Mouse (Mus musculus): Measurements from ENCODE around the gene Trpv4. TPM values are rescaled to one million over a fixed set of nuclear protein-coding genes. Genes with fewer than 3 reads are reported as not detected.

Trpv4 gene
- 1 to 10 TPM; 1.8 to 2.1 TPM for total RNA-seq (2021)
- long read RNA-seq, experiment 1, partial matches to known transcripts: 4 of 6 reads
- long read RNA-seq, experiment 1, other reads (novel, unspliced or antisense): 0 of 6 reads
- long read RNA-seq, experiment 2, partial matches to known transcripts: 1 of 5 reads
- long read RNA-seq, experiment 2, other reads (novel, unspliced or antisense): 1 of 5 reads

DNA sequence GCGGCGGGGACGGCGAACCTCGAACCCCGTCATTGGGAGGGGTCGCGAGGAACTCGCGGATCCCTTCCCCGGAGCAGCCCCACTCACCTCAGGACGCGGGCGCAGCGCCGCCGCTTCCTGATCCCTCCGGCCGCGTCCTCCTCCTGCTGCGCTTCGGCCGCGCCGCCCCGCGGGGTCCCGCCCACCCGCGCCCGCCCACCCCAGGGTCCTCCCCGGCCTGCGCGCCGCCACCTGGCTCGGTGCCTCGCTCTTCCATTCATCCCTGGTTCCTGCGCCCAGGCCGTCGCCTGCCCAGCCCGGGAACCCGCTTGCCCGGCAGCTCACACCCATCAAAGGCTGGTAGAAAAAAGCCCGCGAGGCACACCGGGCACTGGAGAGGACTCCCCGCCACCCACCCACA is at the start of gene Trpv4:
Trpv4 (minus strand) TSS at position 167 of the 400 bp plus-strand sequence.
- DNase-seq (ENCODE audit: low spot score): no peak

DNA sequence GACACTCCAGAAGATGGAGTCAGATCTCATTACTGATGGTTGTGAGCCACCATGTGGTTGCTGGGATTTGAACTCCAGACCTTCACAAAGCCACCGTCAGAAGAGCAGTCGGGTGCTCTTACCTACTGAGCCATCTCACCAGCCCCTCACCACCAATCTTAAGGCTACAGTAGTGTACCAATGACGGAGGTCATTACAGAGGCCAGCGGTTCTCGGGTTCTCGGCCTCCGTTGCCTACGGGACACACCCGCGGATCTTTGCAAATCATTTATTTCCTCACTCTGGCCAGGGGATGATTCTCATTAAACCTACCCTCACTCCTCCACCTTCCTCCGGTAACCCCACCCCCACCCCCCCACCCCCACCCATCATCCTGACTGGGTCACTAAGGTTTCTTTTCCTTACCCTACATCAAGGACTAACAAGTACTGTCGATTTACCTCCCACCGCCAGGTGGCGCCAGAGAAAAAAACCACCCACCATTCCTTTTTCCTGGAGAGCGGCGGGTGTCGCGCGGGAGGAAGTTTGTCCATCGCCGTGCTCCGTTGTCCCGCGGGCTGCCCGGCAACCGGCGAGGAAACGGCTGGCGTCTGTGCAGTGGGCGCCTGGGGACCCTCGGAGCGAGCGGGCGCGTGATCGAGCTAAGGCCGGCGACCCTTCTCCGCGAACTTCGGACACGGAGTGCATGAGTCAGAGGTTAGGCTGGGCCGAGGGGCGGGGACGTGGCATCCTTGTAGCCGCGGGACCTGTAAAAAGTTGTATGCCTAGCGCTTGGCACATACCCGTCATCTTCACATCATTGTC is 49.2 kb upstream of the Trpv4 start, which contains the start of gene Tchp:
Tchp (plus strand) TSS at position 496 of the 804 bp plus-strand sequence.
- DNase-seq (ENCODE audit: low spot score): peak; percentile 95

DNA sequence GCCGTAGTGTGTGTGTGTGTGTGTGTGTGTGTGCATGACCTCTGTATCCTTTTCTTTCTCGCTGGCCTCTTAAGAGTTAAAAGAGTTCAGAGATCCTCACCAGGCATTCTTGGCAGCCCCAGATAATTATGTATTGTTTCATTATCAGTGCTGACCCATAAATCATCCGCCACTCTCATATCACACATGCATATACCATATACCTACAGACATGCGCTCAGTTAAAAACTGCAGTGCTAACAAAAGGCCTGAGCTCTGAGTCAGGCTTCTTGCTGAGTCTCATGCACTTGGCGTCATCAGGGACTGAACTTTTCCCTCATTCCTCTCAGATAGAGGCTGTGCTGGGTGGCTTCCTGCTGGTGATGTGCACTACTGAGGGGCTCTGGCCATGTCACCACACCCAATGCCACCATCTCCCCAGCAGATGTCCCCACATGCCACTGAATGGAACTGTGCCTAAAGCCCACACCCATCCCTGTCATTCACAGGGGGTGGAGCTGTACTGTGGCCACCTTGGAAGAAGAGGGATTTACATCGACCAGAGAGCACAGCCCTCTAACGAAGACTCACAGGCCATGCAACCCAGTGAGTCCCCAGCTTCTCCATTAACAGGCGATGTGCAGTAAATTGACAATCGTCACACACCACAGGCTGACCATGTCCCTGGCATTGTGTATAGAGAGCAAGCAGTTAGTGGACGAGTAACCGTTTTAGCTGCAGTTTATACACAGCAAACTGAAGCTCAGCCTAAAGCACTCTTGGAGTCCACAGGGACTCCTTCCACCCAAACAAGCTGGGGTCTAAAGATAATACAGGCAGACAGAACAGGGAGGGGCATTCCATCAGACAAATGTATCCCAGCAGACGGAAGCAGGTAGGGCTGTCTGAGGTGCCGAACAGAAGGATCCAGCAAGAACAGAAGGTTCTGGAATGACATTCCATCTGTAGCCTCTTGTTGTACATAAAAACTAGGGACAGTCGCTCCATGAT is 44.5 kb upstream of the Trpv4 start:
- no peak for DNase-seq (ENCODE audit: low spot score)

DNA sequence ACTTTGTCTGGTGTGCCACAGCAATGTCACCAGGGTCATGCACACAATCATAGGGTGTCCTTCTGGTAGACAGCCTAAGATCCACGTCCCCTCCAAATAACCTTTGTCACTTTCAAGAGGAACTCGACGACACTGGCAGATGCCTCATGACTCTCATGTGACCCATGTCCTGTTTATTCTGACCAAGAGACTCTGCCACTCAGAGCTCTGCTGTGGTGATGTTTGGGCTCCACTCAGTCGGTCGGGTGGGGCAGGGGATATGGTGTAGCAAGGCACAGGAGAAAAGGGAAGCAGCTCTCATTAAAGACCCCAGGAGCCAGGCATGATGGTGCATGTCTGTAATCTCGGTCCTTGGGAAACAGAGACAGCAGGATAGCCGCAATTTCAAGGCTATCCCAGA is 40.8 kb upstream of the Trpv4 start:
- no peak for DNase-seq (ENCODE audit: low spot score)

DNA sequence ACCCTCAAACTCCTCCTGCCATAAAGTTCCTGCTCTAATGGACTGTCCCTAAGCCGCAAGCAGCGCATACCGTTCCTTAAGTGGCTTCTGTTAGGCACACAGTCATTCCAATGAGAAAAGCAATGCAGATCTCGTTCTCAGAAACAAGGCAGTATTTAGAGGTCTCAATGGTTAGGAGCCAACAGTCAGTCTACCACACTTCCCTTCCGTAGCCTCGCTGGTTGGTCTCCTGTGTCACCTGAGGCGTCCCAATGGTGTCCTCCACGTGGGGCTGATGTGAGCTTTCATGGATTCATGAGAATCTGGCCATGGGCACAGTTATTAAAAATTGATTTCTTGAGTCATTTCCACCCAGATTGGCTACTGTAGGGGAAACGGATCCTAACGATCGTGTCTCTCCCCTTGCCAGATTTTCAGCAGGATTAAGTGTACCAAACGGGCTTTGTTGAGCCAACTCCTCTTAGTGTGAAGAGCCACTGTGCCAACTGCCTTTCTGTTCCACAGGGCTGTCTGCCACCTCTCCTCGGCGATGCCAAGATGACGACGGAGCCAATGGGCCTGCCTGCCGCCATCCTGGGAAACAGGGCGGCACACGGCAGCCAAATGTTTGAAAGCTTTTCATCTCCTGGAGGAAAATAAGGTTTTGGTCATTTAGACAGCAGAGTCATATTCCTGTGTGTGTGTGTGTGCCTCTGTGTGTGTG is 40.0 kb upstream of the Trpv4 start:
- peak; percentile 65 for DNase-seq (ENCODE audit: low spot score)

DNA sequence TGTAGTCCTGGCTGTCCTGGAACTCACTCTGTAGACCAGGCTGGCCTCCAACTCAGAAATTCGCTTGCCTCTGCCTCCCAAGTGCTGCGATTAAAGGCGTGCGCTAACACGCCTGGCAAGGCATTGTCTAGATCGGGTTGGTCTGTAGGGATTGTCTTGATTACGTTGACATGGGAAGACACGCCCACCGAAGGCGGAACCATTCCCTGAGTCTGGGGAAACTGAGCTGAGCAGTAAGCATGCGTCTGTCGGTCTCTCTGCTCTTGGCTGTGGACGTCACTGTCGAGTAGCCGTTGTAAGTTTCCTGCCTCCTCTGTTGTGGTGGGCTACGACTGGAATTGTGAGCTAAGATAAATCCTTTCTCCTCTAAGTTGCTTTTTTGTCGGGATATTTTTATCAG is 38.7 kb upstream of the Trpv4 start:
- no peak for DNase-seq (ENCODE audit: low spot score)

DNA sequence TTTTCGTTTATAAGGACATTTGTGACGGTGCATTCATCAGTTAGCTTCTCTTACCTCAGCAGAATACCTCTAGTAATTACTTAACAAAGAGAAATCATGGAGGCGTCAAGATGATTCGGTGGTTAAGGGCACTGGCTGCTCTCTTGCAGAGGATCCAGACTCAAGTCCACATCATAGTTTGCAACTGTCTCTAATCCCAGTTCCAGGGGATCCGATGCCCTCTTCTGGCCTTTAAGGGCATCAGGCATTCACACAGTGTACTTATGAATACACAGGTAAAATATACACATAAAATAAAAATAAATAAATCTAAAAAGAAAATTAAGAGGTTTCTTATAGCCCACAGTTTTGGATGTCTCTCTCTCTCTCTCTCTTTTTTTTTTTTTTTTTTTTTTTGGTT is 37.6 kb upstream of the Trpv4 start:
- DNase-seq (ENCODE audit: low spot score): no peak

DNA sequence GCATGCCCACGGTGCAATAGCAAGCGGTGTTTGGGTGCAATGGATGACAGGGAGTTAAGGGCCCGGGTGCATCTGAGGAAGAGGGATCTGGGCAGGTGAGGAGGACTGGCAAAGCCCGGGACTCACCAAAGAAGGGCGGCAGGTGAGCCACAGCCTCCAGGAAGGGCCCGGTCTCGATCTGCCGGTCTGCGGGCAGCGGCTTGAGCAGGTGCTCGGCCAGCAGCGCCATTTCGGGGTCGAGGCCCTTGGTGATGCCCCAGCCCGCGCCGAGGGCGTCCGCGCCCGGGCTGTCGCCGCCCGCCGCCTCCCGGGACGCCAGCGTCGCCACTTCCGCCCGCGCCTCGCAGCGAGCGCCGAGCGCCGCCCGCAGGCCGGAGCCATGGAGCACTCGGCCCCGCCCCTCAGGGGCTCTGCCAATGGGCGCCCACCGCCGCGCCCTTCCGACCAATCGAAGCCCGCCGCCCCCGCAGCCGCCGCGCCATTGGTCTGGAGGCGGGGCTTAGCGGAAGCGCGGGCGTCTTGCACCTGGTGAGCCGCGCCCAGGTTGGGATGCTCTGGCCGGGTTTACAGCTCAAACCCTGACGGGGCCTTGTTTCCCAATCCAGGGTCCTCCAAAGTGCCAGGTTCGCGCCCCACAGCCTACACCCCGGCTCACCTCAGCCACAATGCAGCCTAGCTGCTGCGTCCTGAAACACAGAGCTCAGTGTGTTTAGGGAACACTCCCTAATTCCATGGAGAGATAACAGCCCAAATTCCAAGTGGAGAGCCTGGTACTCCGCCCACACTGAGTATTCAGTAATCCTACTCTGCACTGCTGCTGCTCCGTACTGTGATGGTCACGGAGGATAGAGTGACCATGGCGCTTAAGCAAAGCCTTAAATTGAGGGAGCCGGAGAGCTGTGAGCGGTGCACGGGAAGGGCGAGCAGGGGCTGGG is 32.7 kb upstream of the Trpv4 start, which contains the start of gene Gltp:
Gltp (minus strand) TSS at position 352 of the 935 bp plus-strand sequence.
- peak; percentile 90 for DNase-seq (ENCODE audit: low spot score)

DNA sequence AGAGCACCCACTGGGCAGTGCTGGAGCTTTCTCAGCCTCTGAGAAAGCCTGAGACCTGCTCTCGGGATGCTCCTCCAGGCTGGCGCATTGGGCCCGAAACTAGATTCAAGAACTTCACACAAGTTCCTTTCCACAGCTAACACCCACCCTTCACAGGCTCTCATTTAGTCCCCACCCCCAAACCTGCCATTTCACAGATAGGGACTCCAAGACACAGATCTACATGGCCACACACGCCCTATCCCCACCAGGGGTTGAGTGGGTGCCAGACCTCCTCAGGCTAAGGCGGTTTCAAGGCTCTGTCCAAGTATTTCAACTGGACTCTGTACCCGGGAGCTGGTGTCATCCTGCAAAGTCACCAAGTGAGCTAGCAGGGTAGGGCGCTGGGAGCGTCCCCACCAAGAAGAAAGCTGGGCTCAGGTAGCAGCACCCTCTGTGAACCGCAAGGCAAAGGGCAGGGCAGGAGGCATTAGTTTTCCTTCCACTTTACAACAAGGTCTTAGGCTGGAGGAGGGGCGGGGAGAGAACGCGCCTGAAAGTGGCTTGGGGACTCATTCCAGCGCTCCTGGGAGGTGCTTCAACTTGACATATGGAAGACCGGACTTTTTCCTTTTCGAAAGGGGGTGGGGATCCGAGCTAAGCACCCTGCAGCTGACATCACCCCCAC is 31.6 kb upstream of the Trpv4 start:
- no peak for DNase-seq (ENCODE audit: low spot score)

DNA sequence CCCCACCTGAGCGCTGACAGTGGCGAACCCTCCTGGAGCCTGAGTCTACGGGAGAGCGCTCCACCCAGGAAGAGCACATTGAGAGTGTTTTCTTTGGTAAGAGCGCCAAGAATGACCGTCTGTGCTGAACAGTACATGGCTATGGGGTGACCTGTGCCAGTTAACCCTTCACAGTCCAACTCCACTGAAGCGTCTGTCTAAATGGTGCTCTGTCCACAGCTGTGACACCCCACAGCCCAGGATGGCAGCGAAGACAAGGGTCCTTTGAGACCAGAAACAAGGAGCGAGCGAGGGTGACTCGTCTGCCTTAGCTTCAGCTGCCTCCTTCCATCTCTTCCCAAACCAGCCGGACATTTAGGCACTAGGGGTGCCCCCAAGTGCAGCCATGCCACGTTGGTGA is 30.5 kb upstream of the Trpv4 start:
- DNase-seq (ENCODE audit: low spot score): no peak

DNA sequence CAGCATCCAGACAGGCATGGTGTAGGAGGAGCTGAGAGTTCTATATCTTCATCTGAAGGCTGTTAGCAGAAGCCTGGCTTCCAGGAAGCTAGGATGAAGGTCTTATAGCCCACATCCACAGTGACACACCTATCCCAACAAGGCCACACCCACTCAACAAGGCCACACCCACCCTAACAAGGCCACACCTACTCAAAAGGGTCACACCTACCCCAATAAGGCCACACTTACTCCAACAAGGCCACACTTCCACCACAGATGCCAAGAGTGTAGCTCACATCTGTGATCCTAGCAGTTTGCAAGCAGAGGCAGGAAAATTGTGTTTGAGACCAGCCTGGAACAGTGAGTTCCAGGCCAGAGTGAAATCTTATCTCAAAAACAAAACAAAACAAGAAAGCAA is 29.7 kb upstream of the Trpv4 start:
- no peak for DNase-seq (ENCODE audit: low spot score)

DNA sequence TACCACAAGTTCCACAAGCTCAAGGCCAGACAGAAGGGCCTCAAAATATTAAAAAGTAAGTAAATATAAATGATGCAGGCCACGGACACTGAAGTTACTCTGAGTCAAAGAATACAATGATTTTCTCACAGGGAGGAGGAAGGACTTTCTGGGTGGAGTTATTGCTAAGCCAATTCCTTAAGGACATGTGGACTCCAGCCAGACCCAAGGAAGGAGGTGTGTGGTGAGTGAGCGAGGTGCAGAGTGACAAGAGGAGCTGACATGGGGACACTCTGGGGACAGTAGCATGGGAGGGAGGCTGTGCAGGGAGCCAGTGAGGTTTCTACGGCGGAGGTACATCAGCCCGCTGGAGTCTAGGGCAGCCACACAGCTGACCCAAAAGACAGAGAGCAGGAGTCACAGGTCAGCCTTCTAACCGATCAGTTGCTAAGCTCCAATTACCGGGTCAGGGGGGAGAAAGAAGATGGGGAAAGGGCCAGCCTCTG is 28.5 kb upstream of the Trpv4 start:
- no peak for DNase-seq (ENCODE audit: low spot score)

DNA sequence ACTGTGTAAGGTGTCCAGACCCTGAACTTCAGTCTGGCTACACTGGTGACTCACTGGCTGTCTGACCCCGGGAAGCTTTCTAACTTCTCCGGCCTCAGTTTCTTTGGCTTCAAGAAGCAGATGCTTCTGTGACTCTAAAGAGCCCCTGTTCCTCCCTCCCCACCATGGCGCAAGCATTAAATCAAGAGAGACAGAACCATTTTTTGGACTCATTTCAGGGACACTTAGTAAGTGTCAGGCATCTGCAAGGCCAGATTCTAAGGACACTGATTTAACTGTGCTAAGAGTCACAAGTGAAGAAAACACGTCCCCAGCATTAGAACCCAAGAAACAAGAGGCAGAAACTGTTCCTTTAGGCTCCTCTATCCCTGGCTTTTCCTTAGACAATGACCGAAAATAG is 27.8 kb upstream of the Trpv4 start:
- no peak for DNase-seq (ENCODE audit: low spot score)

DNA sequence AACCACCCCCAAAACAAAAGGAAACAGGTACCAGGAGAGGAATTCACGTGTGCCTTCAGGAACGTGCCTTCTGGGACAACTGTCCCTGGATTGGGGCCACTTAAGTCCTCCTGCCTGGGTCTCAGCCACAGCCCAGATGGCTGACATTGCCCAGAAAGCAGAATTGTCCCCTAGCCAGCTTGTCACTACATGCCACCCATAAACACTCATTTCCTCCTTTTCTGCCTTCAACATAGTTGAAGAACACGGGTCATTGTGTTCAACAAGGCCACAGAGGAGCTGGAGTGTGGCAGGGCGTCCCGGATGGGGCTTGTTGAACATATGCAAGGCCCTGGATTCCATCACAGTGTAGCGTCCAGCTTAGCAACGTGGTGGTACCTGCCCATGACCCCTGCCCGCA is 23.5 kb upstream of the Trpv4 start:
- DNase-seq (ENCODE audit: low spot score): no peak

DNA sequence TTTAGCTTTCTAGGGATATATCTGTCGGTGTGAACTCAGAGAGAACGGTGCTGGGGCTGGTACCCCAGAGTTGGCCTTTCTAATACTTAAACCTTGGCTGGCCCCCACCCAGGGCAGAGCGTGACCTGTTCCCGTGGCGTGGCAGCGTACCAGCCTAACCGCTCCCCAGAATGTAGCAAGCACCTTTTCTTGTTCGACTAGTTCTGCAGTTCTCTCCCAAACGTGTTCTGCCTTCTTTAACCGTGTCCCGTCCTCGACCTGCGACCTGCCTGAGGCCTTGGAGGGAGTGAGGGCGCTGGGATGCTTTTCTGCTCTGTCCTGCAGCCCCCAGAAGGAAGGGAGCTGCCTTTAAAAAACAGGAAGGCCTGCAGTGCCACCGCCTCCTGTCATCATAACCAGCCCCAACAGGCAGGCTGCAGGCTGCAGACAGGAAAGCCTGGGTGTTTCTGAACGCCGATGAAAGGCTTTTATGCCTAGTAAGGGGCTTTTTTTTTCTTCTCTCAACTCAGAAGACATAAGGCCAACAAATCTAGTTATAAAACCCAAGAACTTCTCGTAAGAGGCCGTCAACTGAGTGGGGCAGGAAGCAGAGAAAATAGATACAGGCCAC is 22.6 kb upstream of the Trpv4 start:
- no peak for DNase-seq (ENCODE audit: low spot score)

DNA sequence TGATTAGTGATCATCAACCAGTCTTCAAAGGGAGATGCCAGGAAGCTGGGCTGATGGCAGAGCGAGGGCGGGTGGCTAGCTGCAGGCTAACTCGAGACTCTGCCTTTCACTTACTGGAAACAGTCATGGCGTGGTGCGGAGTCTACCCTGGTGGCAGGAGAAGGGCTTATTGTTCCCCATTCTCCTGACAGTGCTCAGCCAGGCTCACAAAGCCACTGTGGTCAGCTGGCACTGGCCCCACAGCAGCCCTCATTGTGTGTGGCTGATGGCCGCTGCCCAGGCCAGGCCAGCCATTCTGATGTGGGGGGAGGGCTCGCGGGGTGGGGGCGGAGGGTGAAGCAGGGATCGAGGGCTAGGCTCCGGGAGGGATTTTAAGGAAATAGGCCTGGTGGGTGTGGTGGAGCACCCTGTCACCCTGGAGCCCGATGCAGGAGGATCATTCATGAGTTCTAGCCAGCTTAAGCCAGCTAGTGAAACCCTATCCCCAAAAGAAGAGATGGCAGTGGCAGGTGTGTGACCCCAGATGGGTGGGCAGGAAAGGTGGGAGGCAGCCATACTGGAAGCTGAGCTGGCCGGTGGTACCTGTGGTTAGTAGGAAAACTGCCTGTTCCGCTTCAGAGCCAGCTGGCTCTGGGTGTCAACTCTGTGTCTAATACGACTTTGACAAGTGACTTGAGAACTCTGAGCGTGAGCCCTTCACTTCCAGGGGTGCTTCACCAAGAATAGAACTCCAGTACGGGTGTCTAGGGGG is 21.8 kb upstream of the Trpv4 start:
- DNase-seq (ENCODE audit: low spot score): no peak

DNA sequence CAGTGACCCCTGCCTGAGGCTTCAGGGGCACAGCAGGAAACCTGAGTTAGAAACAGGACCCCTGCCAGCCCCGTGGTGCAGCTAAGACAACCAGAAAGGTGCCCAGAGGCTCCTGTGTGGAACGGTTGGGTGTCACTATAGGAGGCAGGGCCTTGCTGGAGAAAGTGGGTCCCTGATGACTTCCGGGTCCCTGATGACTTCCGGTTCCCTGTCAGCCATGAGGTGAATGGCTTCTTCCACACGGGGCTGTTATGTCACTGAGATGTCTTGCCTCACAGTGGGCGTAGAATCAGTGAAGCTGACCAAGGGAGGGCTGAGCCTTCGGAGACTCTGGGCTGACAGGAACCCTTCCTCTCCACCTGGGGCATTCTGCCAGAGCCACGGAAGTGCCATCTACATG is 16.4 kb upstream of the Trpv4 start:
- no peak for DNase-seq (ENCODE audit: low spot score)

DNA sequence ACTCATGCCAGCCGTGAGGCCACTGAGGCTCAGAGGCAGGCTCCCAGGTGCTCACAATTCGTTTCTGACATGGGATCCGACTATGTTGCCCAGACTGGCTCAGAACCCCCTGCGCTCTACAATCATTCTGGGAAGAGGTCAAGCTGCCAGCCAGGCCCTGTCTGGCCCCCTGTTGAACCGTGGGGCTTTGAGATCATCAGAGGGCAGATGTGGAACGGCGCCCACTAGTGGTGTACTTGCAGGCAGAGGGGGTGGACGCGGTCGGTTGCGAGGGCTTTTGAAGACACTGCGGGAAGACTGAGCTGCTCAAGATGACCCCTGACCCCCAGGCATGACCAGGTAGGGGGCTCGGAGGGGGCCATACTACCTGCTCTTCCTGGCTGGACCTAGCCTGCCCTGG is 14.9 kb upstream of the Trpv4 start:
- no peak for DNase-seq (ENCODE audit: low spot score)
